Mouse (Mus musculus) cerebellum, postnatal 14 days (tissue): Measurements from ENCODE around the gene Agmo.

Experiments used
- DNase-seq, 2 experiments: peaks; one replicate each; pipeline ENCODE4 v3.0.0; 2021; ENCODE audit warnings: mixed read lengths in 2 of 2

Agmo gene

GRCm38 (mm10) chr12:37241566-37242021 lies at the start of gene Agmo:
Agmo (plus strand) TSS chr12:37241641.
- no peak for DNase-seq

GRCm38 (mm10) chr12:37231119-37231518 lies 10.3 kb upstream of the Agmo start:
- no peak for DNase-seq

GRCm38 (mm10) chr12:37240975-37241565 lies 371 bp upstream of the Agmo start:
- no peak for DNase-seq

GRCm38 (mm10) chr12:37242484-37242883 lies 1.0 kb downstream of the Agmo start:
- no peak for DNase-seq

GRCm38 (mm10) chr12:37244876-37245275 lies 3.4 kb downstream of the Agmo start:
- DNase-seq = peak; percentile 5 to 14

- DNase-seq = no peak
These were observed 10.2 kb downstream of the Agmo start for GRCm38 (mm10) chr12:37251688-37252087.

- no peak for DNase-seq
These were observed 15.7 kb downstream of the Agmo start for GRCm38 (mm10) chr12:37257099-37257498.

GRCm38 (mm10) chr12:37259771-37260528 lies 18.5 kb downstream of the Agmo start:
- no peak for DNase-seq

GRCm38 (mm10) chr12:37263685-37264084 lies 22.2 kb downstream of the Agmo start:
- DNase-seq = no peak

- no peak for DNase-seq
These were observed 27.3 kb downstream of the Agmo start for GRCm38 (mm10) chr12:37268636-37269152.

- no peak for DNase-seq
These were observed 31.2 kb downstream of the Agmo start for GRCm38 (mm10) chr12:37272660-37273059.

GRCm38 (mm10) chr12:37273964-37274657 lies 32.7 kb downstream of the Agmo start:
- DNase-seq = no peak

- DNase-seq = no peak
These were observed 33.2 kb downstream of the Agmo start for GRCm38 (mm10) chr12:37274658-37275019.

GRCm38 (mm10) chr12:37306956-37307466 lies 65.6 kb downstream of the Agmo start:
- DNase-seq = no peak

- no peak for DNase-seq
These were observed 69.3 kb downstream of the Agmo start for GRCm38 (mm10) chr12:37310786-37311185.

GRCm38 (mm10) chr12:37322860-37323259 lies 81.4 kb downstream of the Agmo start:
- no peak for DNase-seq

- peak; percentile 33 to 66 for DNase-seq
These were observed 93.5 kb downstream of the Agmo start for GRCm38 (mm10) chr12:37334987-37335386.

GRCm38 (mm10) chr12:37344225-37344624 lies 102.8 kb downstream of the Agmo start:
- no peak for DNase-seq

- no peak for DNase-seq
These were observed 104.3 kb downstream of the Agmo start for GRCm38 (mm10) chr12:37345696-37346095.

- DNase-seq = peak; percentile 69 to 82
These were observed 150.9 kb downstream of the Agmo start for GRCm38 (mm10) chr12:37392316-37392715.

- DNase-seq = no peak
These were observed 161.1 kb downstream of the Agmo start for GRCm38 (mm10) chr12:37402541-37402940.

- no peak for DNase-seq
These were observed 184.9 kb downstream of the Agmo start for GRCm38 (mm10) chr12:37426350-37426749.

GRCm38 (mm10) chr12:37426750-37427149 lies 185.3 kb downstream of the Agmo start:
- DNase-seq = no peak
